Mouse (Mus musculus): ENCODE results near the gene Pdgfb. TPM values are rescaled to one million over a fixed set of nuclear protein-coding genes. Genes with fewer than 3 reads are reported as not detected.

Gene Pdgfb
- polyA plus RNA-seq, 1 experiment from 2014 or later: 2.2 TPM

DNA sequence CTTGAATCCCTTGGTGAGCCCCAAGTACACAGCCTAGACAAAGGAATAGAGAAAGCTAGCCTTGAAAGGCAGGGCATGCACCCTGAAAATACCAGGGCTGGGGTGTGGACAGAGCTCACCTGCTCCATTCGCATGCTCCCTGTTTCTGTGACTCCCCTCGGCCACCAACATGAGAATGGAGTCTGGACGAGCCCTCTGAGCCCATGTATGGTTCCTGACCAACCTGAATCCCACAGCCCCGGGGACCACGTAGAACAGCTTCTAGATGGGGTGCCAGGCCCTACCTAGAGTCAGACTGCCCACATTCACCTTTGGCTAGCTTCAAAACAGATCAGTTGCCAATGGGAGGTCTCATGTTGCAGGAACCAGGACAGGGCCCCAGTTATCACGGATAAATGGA, 63.6 kb downstream of the Pdgfb start:
- Histone ChIP-seq H3K4me1 (peaks cover 15% of the 10 kb centered on the region), H3K27me3 (replicated peaks) (peaks cover 28% of the 10 kb centered on the region), H3K9ac (no peak overlapping the region), H3K4me3 (no peak overlapping the region), H3K27ac (no peak overlapping the region), H3K36me3 (no peaks in the 10 kb centered on the region), H3K9me3 (replicated peaks) (no peaks in the 10 kb centered on the region), H3K4me2 (no peak overlapping the region)
- 67% methylated on average over 6 of the region's 6 CpGs for WGBS (ENCODE audit: insufficient replicate concordance)
- no peak for ATAC-seq

DNA sequence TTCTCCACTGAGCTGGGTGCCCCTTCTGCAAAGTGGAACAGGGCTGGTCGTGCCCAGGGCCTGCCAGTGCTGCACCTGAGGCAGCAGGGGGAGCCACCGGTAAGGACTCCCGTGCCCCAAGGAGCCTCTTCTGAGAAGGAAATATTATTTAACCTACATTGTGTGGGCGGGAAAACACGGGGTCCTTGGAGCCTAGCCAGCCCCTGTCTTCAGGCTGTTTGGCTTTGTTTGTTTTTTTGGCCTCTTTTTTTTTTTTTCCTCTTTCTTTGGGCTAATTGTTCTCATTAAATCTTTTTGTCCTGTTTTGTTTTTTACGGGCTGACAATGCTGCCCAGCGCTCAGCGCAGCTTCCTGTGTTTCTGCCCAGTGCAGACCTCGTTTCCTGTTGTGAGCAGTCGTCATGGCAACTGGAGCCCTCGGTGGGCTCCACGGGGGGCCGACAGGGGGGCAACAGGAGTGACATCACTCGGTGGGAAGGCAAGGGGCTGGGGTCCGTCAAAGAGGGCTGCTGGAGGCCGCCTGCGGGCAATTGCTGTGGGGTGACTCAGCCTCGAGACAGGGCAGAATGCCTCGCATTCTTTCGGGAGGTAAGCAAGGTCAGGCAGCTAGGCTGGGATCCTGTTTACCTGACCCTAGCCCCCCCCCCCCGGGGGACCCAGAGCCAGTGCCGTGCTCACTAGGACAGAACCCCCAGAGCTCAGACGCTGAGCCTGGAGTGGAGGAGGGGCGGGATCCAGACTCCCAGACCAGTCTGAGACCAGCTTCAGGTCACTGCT, 64.3 kb downstream of the Pdgfb start:
- peaks cover 28% of the 10 kb centered on the region for H3K27me3 ChIP-seq (replicated peaks)
- WGBS (ENCODE audit: insufficient replicate concordance): 3% methylated on average over 24 of the region's 24 CpGs
- ATAC-seq: 0 out of 2 replicates have a peak, but pooled peaks have one; percentile 19
- peaks cover 14% of the 10 kb centered on the region for H3K4me1 ChIP-seq
- H3K27ac ChIP-seq: no peak overlapping the region
- H3K4me2 ChIP-seq: peak overlapping the region; percentile 60
- no peaks in the 10 kb centered on the region for H3K9me3 ChIP-seq (replicated peaks)
- H3K9ac ChIP-seq: peak overlapping the region; percentile 19; the same call in 1 of the 2 replicates
- no peaks in the 10 kb centered on the region for H3K36me3 ChIP-seq
- 0 out of 2 replicates have a peak overlapping the region, but pooled peaks have one; percentile 16 for H3K4me3 ChIP-seq

DNA sequence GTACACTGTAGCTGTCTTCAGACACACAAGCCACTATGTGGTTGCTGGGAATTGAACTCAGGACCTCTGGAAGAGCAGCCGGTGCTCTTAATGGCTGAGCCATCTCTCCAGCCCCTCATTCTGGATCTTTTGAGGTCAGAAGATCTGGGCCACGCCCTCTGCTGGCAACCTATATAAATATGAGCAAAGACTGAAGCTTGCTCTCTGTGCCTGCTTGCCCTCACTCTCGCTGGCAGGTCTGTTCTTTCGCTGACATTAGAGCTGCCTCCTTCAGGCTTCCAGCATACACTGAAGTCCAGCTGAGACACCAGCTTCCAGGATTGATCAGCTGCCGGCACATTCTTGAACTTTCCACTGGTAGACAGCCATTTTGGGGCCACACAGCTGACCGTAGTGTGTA, 67.1 kb downstream of the Pdgfb start:
- Histone ChIP-seq H3K27me3 (replicated peaks) (peaks cover 41% of the 10 kb centered on the region), H3K4me2 (no peak overlapping the region), H3K4me1 (peaks cover 13% of the 10 kb centered on the region), H3K9me3 (replicated peaks) (no peaks in the 10 kb centered on the region), H3K9ac (no peak overlapping the region), H3K36me3 (no peaks in the 10 kb centered on the region), H3K4me3 (no peak overlapping the region), H3K27ac (no peak overlapping the region)
- no peak for ATAC-seq
- 66% methylated on average over 6 of the region's 6 CpGs for WGBS (ENCODE audit: insufficient replicate concordance)

DNA sequence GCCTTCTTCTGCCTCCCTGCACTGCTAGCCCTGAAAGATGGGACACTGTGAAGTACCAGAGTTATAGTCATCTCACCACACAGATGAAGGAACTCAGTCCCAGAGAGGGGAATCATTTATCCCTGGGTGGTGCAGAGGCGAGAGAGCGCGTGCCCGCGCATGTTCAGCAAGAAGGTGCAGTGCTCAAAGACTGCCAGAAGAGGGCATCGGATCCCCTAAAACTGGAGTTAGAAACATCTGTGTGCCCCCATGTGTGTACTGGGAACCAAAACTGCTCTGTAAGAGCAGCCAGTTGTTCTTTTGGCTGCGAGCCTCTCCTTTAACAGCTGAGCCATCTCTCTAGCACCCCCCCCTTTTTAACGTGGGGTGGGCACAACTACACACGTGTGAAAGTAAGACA, 68.0 kb downstream of the Pdgfb start:
- ATAC-seq: no peak
- Histone ChIP-seq H3K4me2 (no peak overlapping the region), H3K4me3 (no peak overlapping the region), H3K9ac (no peak overlapping the region), H3K36me3 (no peaks in the 10 kb centered on the region), H3K4me1 (peaks cover 13% of the 10 kb centered on the region), H3K27me3 (replicated peaks) (peaks cover 38% of the 10 kb centered on the region), H3K27ac (no peak overlapping the region), H3K9me3 (replicated peaks) (no peaks in the 10 kb centered on the region)
- WGBS (ENCODE audit: insufficient replicate concordance): 45% methylated on average over 9 of the region's 9 CpGs

DNA sequence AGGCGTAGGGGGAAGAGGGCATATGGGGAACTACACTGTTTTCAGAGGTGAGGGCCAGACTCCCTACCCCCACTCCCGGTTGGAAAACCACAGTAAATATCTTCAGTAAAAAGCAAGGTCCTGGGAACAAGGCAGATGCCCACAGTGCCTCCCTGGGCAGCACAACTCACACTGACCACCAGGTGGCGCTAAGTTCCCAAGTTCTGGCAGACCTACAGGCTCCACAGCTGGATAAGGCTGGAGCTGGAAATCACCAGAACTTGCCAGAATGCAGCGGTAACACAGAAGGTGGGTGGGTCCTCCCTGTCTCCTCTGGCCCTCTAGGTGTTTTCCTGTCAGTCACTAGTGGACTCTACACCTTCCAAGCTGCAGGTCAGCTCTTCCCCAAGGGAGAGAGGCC, 68.8 kb downstream of the Pdgfb start:
- no peak overlapping the region for H3K27ac ChIP-seq
- H3K4me1 ChIP-seq: peaks cover 13% of the 10 kb centered on the region
- no peak overlapping the region for H3K9ac ChIP-seq
- H3K9me3 ChIP-seq (replicated peaks): no peaks in the 10 kb centered on the region
- peak; percentile 64; the same call in 1 of the 2 replicates for ATAC-seq
- peaks cover 35% of the 10 kb centered on the region for H3K27me3 ChIP-seq (replicated peaks)
- no peak overlapping the region for H3K4me3 ChIP-seq
- 5% methylated on average over 4 of the region's 4 CpGs for WGBS (ENCODE audit: insufficient replicate concordance)
- no peaks in the 10 kb centered on the region for H3K36me3 ChIP-seq
- H3K4me2 ChIP-seq: no peak overlapping the region

Small RNA genes within 50 kb of the gene (microRNA-seq; reads per million reads assigned to microRNA genes)
- gene Mir7213: 2.5 reads per million

Other genes starting within 250 kb of the Pdgfb start
- 13.5 and 14.0 TPM in 2 replicates for gene Dnal4, start 237.1 kb downstream of the Pdgfb start, polyA plus RNA-seq (2016; fragmentation: Nextera tagmentation; extraction: Ambion mirVana)
- gene Nptxr, start 210.2 kb downstream of the Pdgfb start, polyA plus RNA-seq (2016; fragmentation: Nextera tagmentation; extraction: Ambion mirVana): 0.24 and 0.31 TPM in 2 replicates
- not detected in 2 replicates for gene Npcd, start 180.7 kb downstream of the Pdgfb start, polyA plus RNA-seq (2016; fragmentation: Nextera tagmentation; extraction: Ambion mirVana)
- gene Cbx6, start 180.3 kb downstream of the Pdgfb start, polyA plus RNA-seq (2016; fragmentation: Nextera tagmentation; extraction: Ambion mirVana): 11.2 and 11.7 TPM in 2 replicates
- 54.7 and 57.4 TPM in 2 replicates for gene Apobec3, start 123.3 kb downstream of the Pdgfb start, polyA plus RNA-seq (2016; fragmentation: Nextera tagmentation; extraction: Ambion mirVana)
- 1.8 and 2.0 TPM in 2 replicates for gene Cbx7, start 43.9 kb downstream of the Pdgfb start, polyA plus RNA-seq (2016; fragmentation: Nextera tagmentation; extraction: Ambion mirVana)
- 20.4 and 21.9 TPM in 2 replicates for gene Syngr1, start 76.4 kb upstream of the Pdgfb start, polyA plus RNA-seq (2016; fragmentation: Nextera tagmentation; extraction: Ambion mirVana)
- 912 and 924 TPM in 2 replicates for gene Rpl3, start 76.9 kb upstream of the Pdgfb start, polyA plus RNA-seq (2016; fragmentation: Nextera tagmentation; extraction: Ambion mirVana)
- gene Tab1, start 118.2 kb upstream of the Pdgfb start, polyA plus RNA-seq (2016; fragmentation: Nextera tagmentation; extraction: Ambion mirVana): 18.5 and 18.9 TPM in 2 replicates
- 0.96 and 1.2 TPM in 2 replicates for gene Mgat3, start 158.7 kb upstream of the Pdgfb start, polyA plus RNA-seq (2016; fragmentation: Nextera tagmentation; extraction: Ambion mirVana)
- gene Mief1, start 219.0 kb upstream of the Pdgfb start, polyA plus RNA-seq (2016; fragmentation: Nextera tagmentation; extraction: Ambion mirVana): 29.1 and 30.1 TPM in 2 replicates
- gene AC140267.1, start 220.9 kb upstream of the Pdgfb start, polyA plus RNA-seq (2016; fragmentation: Nextera tagmentation; extraction: Ambion mirVana): not detected in 2 replicates
- 141 and 145 TPM in 2 replicates for gene Atf4, start 240.2 kb upstream of the Pdgfb start, polyA plus RNA-seq (2016; fragmentation: Nextera tagmentation; extraction: Ambion mirVana)
- gene Rps19bp1, start 249.3 kb upstream of the Pdgfb start, polyA plus RNA-seq (2016; fragmentation: Nextera tagmentation; extraction: Ambion mirVana): 46.8 and 47.0 TPM in 2 replicates

All from liver, embryonic 12.5 days (tissue).